Mouse (Mus musculus): ENCODE measurements around the gene Ociad2. TPM values are rescaled to one million over a fixed set of nuclear protein-coding genes. Genes with fewer than 3 reads are reported as not detected.

Gene Ociad2
- 0.65 and 0.80 TPM in 2 replicates for polyA plus RNA-seq (2012; rRNA removed)

DNA sequence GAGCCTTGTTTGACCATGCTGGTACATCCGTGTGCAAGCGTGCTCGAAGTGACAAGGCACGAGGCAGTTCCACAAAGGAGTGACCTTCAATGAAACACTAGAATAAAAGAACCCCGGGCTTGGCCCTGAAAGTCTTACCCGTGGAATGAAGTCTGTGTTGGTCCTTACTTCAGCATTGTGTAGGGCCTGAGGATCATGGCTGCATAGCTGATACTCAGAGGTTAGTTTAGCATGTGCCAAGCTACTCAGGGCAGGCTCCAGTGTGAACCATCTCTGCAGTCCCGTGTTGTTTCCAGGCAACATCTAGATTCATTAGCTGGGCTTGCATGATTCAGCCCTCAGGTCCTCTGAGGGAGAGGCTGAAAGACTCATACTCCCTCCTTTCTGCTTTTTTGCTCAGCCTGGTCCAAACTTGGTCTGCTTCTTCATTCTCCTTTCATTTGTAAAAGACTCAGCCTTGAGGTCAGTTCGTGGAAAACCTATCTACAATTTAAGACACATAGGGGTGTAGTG, at the start of gene Ociad2:
TSS of gene Ociad2 (minus strand) at position 306 of the 513 bp plus-strand sequence.
- no peak for TF ChIP-seq CTCF (IDR thresholded peaks at IDR 0.05; ENCODE audit: control insufficient read depth, insufficient read depth, insufficient replicate concordance, low read depth, low read length)
- TF ChIP-seq POLR2A (IDR thresholded peaks at IDR 0.05; ENCODE audit: control insufficient read depth, low read depth, low read length), result no peak
- Histone ChIP-seq H3K4me1 (ENCODE audit: control insufficient read depth, insufficient read depth, low read length) (peaks cover 4% of the 10 kb centered on the region), H3K27me3 (ENCODE audit: control insufficient read depth, insufficient read depth, low read length) (no peaks in the 10 kb centered on the region), H3K27ac (ENCODE audit: control insufficient read depth, insufficient read depth, low read depth, low read length) (no peak within 1 kb of the TSS), H3K36me3 (ENCODE audit: control insufficient read depth, insufficient read depth, low read length) (no peaks in the 10 kb centered on the region), H3K4me3 (ENCODE audit: control insufficient read depth, low read depth, low read length) (no peak within 1 kb of the TSS)

DNA sequence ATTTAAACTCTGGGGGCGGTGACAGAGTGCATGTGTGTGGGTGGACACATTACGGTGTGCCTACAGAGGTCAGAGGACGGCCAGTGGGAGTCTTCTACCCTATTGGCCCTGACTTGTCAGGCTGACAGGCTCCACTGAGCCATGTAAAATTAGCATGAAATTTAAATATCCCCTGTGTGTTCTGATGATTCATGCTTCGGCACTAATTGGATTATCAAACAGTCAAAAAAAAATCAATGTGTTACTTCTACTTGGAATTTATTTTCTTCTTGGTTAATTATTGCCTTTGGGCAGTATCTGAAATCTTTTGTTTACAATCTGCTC, 42.8 kb upstream of the Ociad2 start:
- Histone ChIP-seq H3K4me1 (ENCODE audit: control insufficient read depth, insufficient read depth, low read length) (no peaks in the 10 kb centered on the region), H3K4me3 (ENCODE audit: control insufficient read depth, low read depth, low read length) (no peak overlapping the region), H3K27ac (ENCODE audit: control insufficient read depth, insufficient read depth, low read depth, low read length) (no peak overlapping the region), H3K27me3 (ENCODE audit: control insufficient read depth, insufficient read depth, low read length) (no peaks in the 10 kb centered on the region), H3K36me3 (ENCODE audit: control insufficient read depth, insufficient read depth, low read length) (no peaks in the 10 kb centered on the region)
- TF ChIP-seq CTCF (IDR thresholded peaks at IDR 0.05; ENCODE audit: control insufficient read depth, insufficient read depth, insufficient replicate concordance, low read depth, low read length) (no peak), POLR2A (IDR thresholded peaks at IDR 0.05; ENCODE audit: control insufficient read depth, low read depth, low read length) (no peak)

DNA sequence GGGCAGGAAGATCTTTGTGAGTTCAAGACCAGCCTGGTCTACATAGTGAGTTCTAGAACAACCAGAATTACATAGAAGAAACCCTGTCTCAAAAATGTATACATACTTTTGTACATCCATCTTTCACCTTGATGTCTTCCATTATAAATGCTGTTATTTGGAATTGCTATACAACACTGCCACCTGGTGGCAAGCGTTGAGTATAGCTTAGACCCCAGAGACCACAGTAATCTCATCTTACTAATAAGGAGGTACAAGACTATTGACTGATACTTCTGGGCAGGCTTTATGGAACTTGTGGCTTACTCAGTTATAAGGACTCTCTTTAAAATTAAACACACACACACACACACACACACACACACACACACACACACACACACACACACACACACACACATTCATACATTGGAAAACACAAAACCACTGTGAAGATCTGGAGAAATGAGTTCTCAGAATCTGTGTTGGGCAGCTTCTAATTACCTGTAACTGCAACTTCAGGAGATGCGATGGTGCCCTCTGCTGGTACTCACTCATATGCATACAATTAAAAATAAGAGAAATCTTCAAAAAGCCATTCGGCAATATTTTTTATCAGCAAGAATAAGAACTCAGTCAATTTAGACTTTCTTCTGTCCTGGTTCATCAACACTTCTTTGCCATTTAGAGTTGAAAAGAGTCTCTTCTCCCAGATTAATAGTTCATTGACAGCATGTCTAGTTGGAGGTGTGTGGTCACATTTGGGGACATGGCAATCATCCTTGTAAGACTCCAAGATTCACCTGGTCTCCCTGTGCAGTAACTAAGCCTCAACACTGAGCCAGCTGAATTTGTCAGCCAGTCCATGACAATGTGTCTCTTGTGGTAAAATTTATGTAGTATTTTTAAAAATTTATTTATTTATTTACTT, 42.2 kb upstream of the Ociad2 start:
- Histone ChIP-seq H3K4me3 (ENCODE audit: control insufficient read depth, low read depth, low read length) (no peak overlapping the region), H3K27me3 (ENCODE audit: control insufficient read depth, insufficient read depth, low read length) (no peaks in the 10 kb centered on the region), H3K4me1 (ENCODE audit: control insufficient read depth, insufficient read depth, low read length) (no peaks in the 10 kb centered on the region), H3K36me3 (ENCODE audit: control insufficient read depth, insufficient read depth, low read length) (no peaks in the 10 kb centered on the region), H3K27ac (ENCODE audit: control insufficient read depth, insufficient read depth, low read depth, low read length) (no peak overlapping the region)
- TF ChIP-seq CTCF (IDR thresholded peaks at IDR 0.05; ENCODE audit: control insufficient read depth, insufficient read depth, insufficient replicate concordance, low read depth, low read length), result no peak
- no peak for TF ChIP-seq POLR2A (IDR thresholded peaks at IDR 0.05; ENCODE audit: control insufficient read depth, low read depth, low read length)

DNA sequence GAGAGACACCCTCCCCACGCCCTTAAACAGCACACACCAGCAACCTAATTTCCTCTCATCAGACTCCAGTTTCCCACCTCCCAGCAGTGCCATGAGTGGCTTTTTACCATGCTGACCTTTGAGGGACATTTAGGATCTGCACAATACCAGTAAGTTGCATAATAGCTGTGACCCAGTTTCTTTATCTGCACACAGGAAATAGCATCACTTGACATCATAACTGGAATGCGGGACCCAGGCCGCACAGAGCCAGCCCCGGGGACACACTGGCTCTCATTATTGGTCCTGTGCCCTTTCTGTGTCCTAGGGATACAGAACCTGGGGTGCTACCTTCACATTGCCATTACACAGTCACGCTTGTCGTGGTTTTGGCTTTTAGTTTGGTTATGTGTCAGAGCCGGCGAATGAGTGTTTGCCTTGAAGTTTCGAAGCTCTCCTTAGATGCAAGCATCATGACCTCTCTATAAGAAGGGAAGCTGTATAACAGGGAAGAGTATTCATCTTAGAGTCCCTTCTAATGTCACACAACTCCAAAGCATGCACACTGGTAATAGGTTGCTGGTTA, 41.2 kb upstream of the Ociad2 start:
- no peak overlapping the region for H3K27ac ChIP-seq (ENCODE audit: control insufficient read depth, insufficient read depth, low read depth, low read length)
- TF ChIP-seq POLR2A (IDR thresholded peaks at IDR 0.05; ENCODE audit: control insufficient read depth, low read depth, low read length), result no peak
- TF ChIP-seq CTCF (IDR thresholded peaks at IDR 0.05; ENCODE audit: control insufficient read depth, insufficient read depth, insufficient replicate concordance, low read depth, low read length), result no peak
- no peaks in the 10 kb centered on the region for H3K4me1 ChIP-seq (ENCODE audit: control insufficient read depth, insufficient read depth, low read length)
- no peaks in the 10 kb centered on the region for H3K27me3 ChIP-seq (ENCODE audit: control insufficient read depth, insufficient read depth, low read length)
- H3K36me3 ChIP-seq (ENCODE audit: control insufficient read depth, insufficient read depth, low read length), result no peaks in the 10 kb centered on the region
- H3K4me3 ChIP-seq (ENCODE audit: control insufficient read depth, low read depth, low read length), result no peak overlapping the region

DNA sequence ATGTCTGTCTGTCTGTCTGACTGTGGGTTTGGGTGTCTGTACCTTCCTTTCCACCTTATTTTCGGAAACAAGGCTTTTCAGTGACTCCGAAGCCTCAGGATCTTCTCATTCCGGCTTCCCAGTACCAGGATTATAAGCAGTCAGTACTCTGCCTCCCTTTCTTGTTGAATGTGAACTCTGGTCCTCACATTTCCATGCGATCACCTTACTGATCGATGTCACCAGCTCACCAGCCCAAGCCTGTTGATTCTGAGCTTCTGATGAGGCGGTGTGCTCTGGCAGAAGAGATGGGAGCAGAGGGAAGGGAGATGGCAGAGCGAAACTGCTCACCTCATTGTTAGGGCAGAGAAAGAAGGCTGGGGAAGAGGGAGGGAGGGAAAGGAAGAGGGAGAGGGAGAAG, 40.7 kb upstream of the Ociad2 start:
- Histone ChIP-seq H3K27ac (ENCODE audit: control insufficient read depth, insufficient read depth, low read depth, low read length) (no peak overlapping the region), H3K36me3 (ENCODE audit: control insufficient read depth, insufficient read depth, low read length) (no peaks in the 10 kb centered on the region), H3K4me1 (ENCODE audit: control insufficient read depth, insufficient read depth, low read length) (no peaks in the 10 kb centered on the region), H3K4me3 (ENCODE audit: control insufficient read depth, low read depth, low read length) (no peak overlapping the region), H3K27me3 (ENCODE audit: control insufficient read depth, insufficient read depth, low read length) (no peaks in the 10 kb centered on the region)
- no peak for TF ChIP-seq POLR2A (IDR thresholded peaks at IDR 0.05; ENCODE audit: control insufficient read depth, low read depth, low read length)
- TF ChIP-seq CTCF (IDR thresholded peaks at IDR 0.05; ENCODE audit: control insufficient read depth, insufficient read depth, insufficient replicate concordance, low read depth, low read length), result no peak

DNA sequence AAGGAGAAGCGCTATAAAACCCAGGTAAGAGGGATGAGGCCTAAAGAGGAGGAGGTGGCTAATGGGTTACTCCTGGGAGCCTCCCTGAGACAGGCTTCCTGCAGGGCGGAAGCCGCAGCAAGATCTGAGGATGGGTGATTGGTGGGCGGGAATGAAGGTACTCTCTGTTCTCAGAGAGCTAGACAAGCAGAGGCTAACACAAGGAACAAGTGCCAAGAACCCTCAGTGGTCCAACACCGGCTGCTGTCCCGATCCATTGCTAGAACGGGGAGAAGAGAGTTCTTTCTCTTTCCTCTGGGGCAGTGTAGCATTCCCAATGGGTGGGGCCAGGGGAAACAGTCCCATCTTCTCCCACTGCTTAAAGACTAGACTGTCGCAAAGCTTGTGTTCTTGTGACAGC, 40.0 kb upstream of the Ociad2 start:
- no peak overlapping the region for H3K4me3 ChIP-seq (ENCODE audit: control insufficient read depth, low read depth, low read length)
- H3K4me1 ChIP-seq (ENCODE audit: control insufficient read depth, insufficient read depth, low read length), result no peaks in the 10 kb centered on the region
- no peaks in the 10 kb centered on the region for H3K36me3 ChIP-seq (ENCODE audit: control insufficient read depth, insufficient read depth, low read length)
- H3K27me3 ChIP-seq (ENCODE audit: control insufficient read depth, insufficient read depth, low read length), result no peaks in the 10 kb centered on the region
- TF ChIP-seq POLR2A (IDR thresholded peaks at IDR 0.05; ENCODE audit: control insufficient read depth, low read depth, low read length) (no peak), CTCF (IDR thresholded peaks at IDR 0.05; ENCODE audit: control insufficient read depth, insufficient read depth, insufficient replicate concordance, low read depth, low read length) (no peak)
- no peak overlapping the region for H3K27ac ChIP-seq (ENCODE audit: control insufficient read depth, insufficient read depth, low read depth, low read length)

DNA sequence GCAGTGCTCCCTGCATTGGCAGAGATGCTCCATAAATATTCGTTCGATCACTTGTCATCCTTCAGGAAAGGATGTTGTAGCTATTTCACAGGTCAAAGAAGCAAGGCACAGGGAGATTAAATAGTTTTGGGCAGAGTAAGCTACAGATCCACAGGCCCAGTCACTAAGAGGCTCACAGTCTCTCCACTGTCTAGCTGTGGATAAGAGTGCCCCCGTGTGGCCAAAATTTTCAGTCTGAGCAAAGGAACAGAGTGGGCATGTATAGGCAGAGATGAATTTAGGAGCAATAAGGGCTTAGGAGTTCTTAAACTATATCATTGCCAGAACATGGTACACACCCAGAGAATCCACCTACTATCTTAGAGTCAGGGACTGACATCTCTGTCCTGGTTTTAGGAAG, 39.1 kb upstream of the Ociad2 start:
- Histone ChIP-seq H3K27me3 (ENCODE audit: control insufficient read depth, insufficient read depth, low read length) (no peaks in the 10 kb centered on the region), H3K4me1 (ENCODE audit: control insufficient read depth, insufficient read depth, low read length) (no peaks in the 10 kb centered on the region), H3K27ac (ENCODE audit: control insufficient read depth, insufficient read depth, low read depth, low read length) (no peak overlapping the region), H3K36me3 (ENCODE audit: control insufficient read depth, insufficient read depth, low read length) (no peaks in the 10 kb centered on the region), H3K4me3 (ENCODE audit: control insufficient read depth, low read depth, low read length) (no peak overlapping the region)
- no peak for TF ChIP-seq POLR2A (IDR thresholded peaks at IDR 0.05; ENCODE audit: control insufficient read depth, low read depth, low read length)
- 0 out of 2 replicates have a peak, but pooled peaks have one; percentile 8 for TF ChIP-seq CTCF (IDR thresholded peaks at IDR 0.05; ENCODE audit: control insufficient read depth, insufficient read depth, insufficient replicate concordance, low read depth, low read length)
